ENCODE assay signal across 8 mouse cellular contexts in the genomic region with DNA sequence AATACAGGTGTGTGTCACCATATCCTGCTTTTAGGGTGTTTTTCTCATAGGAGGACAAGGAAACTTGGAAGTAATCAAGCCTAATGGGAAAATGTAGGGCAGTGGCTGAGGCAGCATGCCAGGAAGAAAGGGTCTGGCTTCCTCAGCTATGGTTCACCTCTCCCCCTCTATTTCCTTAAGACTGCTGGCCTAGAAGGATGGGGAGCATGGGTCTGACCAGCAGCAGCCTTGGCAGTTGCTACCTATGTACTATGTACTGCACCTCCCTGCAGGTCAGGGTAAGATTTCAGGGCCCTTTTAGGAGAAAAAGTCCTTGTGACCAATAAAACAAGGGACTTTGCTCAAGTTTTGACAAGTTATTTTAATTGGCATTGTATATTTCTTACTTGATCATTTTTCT. TPM values are rescaled to one million over a fixed set of nuclear protein-coding genes. Genes with fewer than 3 reads are reported as not detected.
DNase-seq lines count a peak whose midpoint lies in the region; ATAC-seq lines count a peak whose summit lies in the region.

No protein-coding gene starts in this region.

- H3K27me3 ChIP-seq in erythroblast, embryonic 14.5 days (ENCODE audit: control insufficient read depth), result no peaks in the 10 kb centered on the region
- no peaks in the 10 kb centered on the region for H3K27me3 ChIP-seq in forebrain, embryonic 16.5 days (replicated peaks; ENCODE audit: control insufficient read depth, insufficient read depth, low read length)
- H3K27me3 ChIP-seq in liver, embryonic 15.5 days, result no peaks in the 10 kb centered on the region

- H3K9me3 ChIP-seq in erythroblast, embryonic 14.5 days (ENCODE audit: control insufficient read depth, low read length), result no peaks in the 10 kb centered on the region
- H3K9me3 ChIP-seq in forebrain, embryonic 16.5 days (ENCODE audit: control insufficient read depth, low read length), result no peaks in the 10 kb centered on the region
- no peaks in the 10 kb centered on the region for H3K9me3 ChIP-seq in liver, embryonic 15.5 days (replicated peaks)

- no peak overlapping the region for H3K27ac ChIP-seq in forebrain, embryonic 16.5 days (ENCODE audit: low read length)
- 0 out of 2 replicates have a peak overlapping the region, but pooled peaks have one; percentile 21 for H3K27ac ChIP-seq in liver, embryonic 15.5 days (replicated peaks)

- H3K4me2 ChIP-seq in forebrain, embryonic 16.5 days (ENCODE audit: low read length), result peak overlapping the region; percentile 58
- peak overlapping the region; percentile 88 for H3K4me2 ChIP-seq in liver, embryonic 15.5 days

- DNase-seq in 416B (ENCODE audit: low read depth), result peak; percentile 11
- DNase-seq in adrenal gland, postnatal 14 days, result no peak
- no peak for DNase-seq in gastrocnemius, adult 18-20 months (ENCODE audit: low spot score)
- no peak for DNase-seq in urinary bladder, postnatal 25 days (ENCODE audit: low spot score)

- H3K4me1 ChIP-seq in erythroblast, embryonic 14.5 days (ENCODE audit: control insufficient read depth), result peaks cover 25% of the 10 kb centered on the region
- H3K4me1 ChIP-seq in forebrain, embryonic 16.5 days (replicated peaks; ENCODE audit: control insufficient read depth, insufficient read depth, low read length), result peaks cover 13% of the 10 kb centered on the region
- peaks cover 24% of the 10 kb centered on the region for H3K4me1 ChIP-seq in liver, embryonic 15.5 days (replicated peaks)

- peak overlapping the region; percentile 77 for H3K4me3 ChIP-seq in erythroblast, embryonic 14.5 days (replicated peaks)
- no peak overlapping the region; the same call in 1 of the 2 replicates for H3K4me3 ChIP-seq in forebrain, embryonic 16.5 days (replicated peaks; ENCODE audit: low read length)
- peak overlapping the region; percentile 64 for H3K4me3 ChIP-seq in liver, embryonic 15.5 days (replicated peaks)

- no peak for ATAC-seq in erythroblast, adult 5-6 weeks (replicated peaks; ENCODE audit: low FRiP score, poor library complexity, severe bottlenecking)
- ATAC-seq in forebrain, embryonic 16.5 days, result no peak
- no peak for ATAC-seq in liver, embryonic 15.5 days (ENCODE audit: insufficient read depth)

- H3K36me3 ChIP-seq in erythroblast, embryonic 14.5 days (ENCODE audit: control insufficient read depth), result peaks cover 59% of the 10 kb centered on the region
- peaks cover 7% of the 10 kb centered on the region for H3K36me3 ChIP-seq in forebrain, embryonic 16.5 days (ENCODE audit: control insufficient read depth, insufficient read depth)
- peaks cover 44% of the 10 kb centered on the region for H3K36me3 ChIP-seq in liver, embryonic 15.5 days (replicated peaks)

- no peak overlapping the region for H3K9ac ChIP-seq in forebrain, embryonic 16.5 days (replicated peaks; ENCODE audit: low read depth, low read length)
- H3K9ac ChIP-seq in liver, embryonic 15.5 days, result peak overlapping the region; percentile 64; the same call in 1 of the 2 replicates

RNA-seq across cellular contexts. Expression of a gene that starts 0.8 kb away (rescaled TPM):
- 4.7 and 5.2 TPM in 2 replicates for polyA plus RNA-seq in erythroblast, embryonic 14.5 days (2012)
- 12.3 and 15.3 TPM in 2 replicates for total RNA-seq in erythroblast, adult 5-6 weeks (2015; ENCODE audit: low replicate concordance)
- total RNA-seq in erythroblast, adult 5-6 weeks (2017; ENCODE audit: low replicate concordance), result 9.2 and 21.7 TPM in 2 replicates
- 66.4 and 95.4 TPM in 2 replicates for polyA plus RNA-seq in forebrain, embryonic 16.5 days (2015; fragmentation: Nextera tagmentation; extraction: Ambion mirVana)
- polyA plus RNA-seq in liver, embryonic 15.5 days (2015; fragmentation: Nextera tagmentation; extraction: Ambion mirVana), result 16.5 and 17.0 TPM in 2 replicates
- total RNA-seq in adrenal gland, postnatal 14 days (2021), result 97.2 and 118 TPM in 2 replicates
- total RNA-seq in gastrocnemius, adult 18-20 months (2021), result 10 to 100 TPM; 25.4 to 31.6 TPM

RNA-seq across cellular contexts. Expression of a gene that starts 18.5 kb away (rescaled TPM):
- 0.10 and 0.19 TPM in 2 replicates for polyA plus RNA-seq in erythroblast, embryonic 14.5 days (2012)
- total RNA-seq in erythroblast, adult 5-6 weeks (2015; ENCODE audit: low replicate concordance), result 0.84 and 1.3 TPM in 2 replicates
- total RNA-seq in erythroblast, adult 5-6 weeks (2017; ENCODE audit: low replicate concordance), result 1.8 TPM in 1 of 2 replicates, not detected in the other
- polyA plus RNA-seq in forebrain, embryonic 16.5 days (2015; fragmentation: Nextera tagmentation; extraction: Ambion mirVana), result 7.5 and 10.6 TPM in 2 replicates
- polyA plus RNA-seq in liver, embryonic 15.5 days (2015; fragmentation: Nextera tagmentation; extraction: Ambion mirVana), result 1.6 and 2.0 TPM in 2 replicates
- 10.6 and 11.2 TPM in 2 replicates for total RNA-seq in adrenal gland, postnatal 14 days (2021)
- total RNA-seq in gastrocnemius, adult 18-20 months (2021), result 1 to 10 TPM; 5.8 to 6.2 TPM

RNA-seq across cellular contexts. Expression of a gene that starts 28.5 kb away (rescaled TPM):
- polyA plus RNA-seq in erythroblast, embryonic 14.5 days (2012), result 3.9 and 4.1 TPM in 2 replicates
- 28.2 and 55.5 TPM in 2 replicates for total RNA-seq in erythroblast, adult 5-6 weeks (2015; ENCODE audit: low replicate concordance)
- total RNA-seq in erythroblast, adult 5-6 weeks (2017; ENCODE audit: low replicate concordance), result 4.3 and 25.0 TPM in 2 replicates
- 185 and 213 TPM in 2 replicates for polyA plus RNA-seq in forebrain, embryonic 16.5 days (2015; fragmentation: Nextera tagmentation; extraction: Ambion mirVana)
- polyA plus RNA-seq in liver, embryonic 15.5 days (2015; fragmentation: Nextera tagmentation; extraction: Ambion mirVana), result 48.4 and 52.7 TPM in 2 replicates
- 47.0 and 52.2 TPM in 2 replicates for total RNA-seq in adrenal gland, postnatal 14 days (2021)
- 10 to 100 TPM; 26.6 to 29.1 TPM for total RNA-seq in gastrocnemius, adult 18-20 months (2021)

RNA-seq across cellular contexts. Expression of a gene that starts 57.8 kb away (rescaled TPM):
- polyA plus RNA-seq in erythroblast, embryonic 14.5 days (2012), result 0.63 and 0.75 TPM in 2 replicates
- total RNA-seq in erythroblast, adult 5-6 weeks (2015; ENCODE audit: low replicate concordance), result 23.8 and 29.8 TPM in 2 replicates
- total RNA-seq in erythroblast, adult 5-6 weeks (2017; ENCODE audit: low replicate concordance), result 24.5 and 35.1 TPM in 2 replicates
- polyA plus RNA-seq in forebrain, embryonic 16.5 days (2015; fragmentation: Nextera tagmentation; extraction: Ambion mirVana), result 28.2 and 29.5 TPM in 2 replicates
- polyA plus RNA-seq in liver, embryonic 15.5 days (2015; fragmentation: Nextera tagmentation; extraction: Ambion mirVana), result 13.3 and 14.1 TPM in 2 replicates
- total RNA-seq in adrenal gland, postnatal 14 days (2021), result 50.6 and 55.0 TPM in 2 replicates
- total RNA-seq in gastrocnemius, adult 18-20 months (2021), result 10 to 100 TPM; 15.3 to 17.3 TPM
